Mouse (Mus musculus) kidney, postnatal 0 days (tissue): ENCODE measurements around the gene Tigd2. TPM values are rescaled to one million over a fixed set of nuclear protein-coding genes. Genes with fewer than 3 reads are reported as not detected.

Experiments used
- ATAC-seq: fragments of 200-750 bp; cut with Nextera tagmentation; replicated peaks from 2 replicates; pipeline ENCODE4 v1.8.0; 2017; ENCODE audit warnings: low read depth, moderate number of reproducible peaks, moderate TSS enrichment, moderate library complexity; ENCODE audit not compliant: low FRiP score
- DNase-seq: peaks from one replicate; pipeline ENCODE4 v3.0.0-alpha.2; 2016; ENCODE audit warnings: low spot score
- H3K27ac ChIP-seq: fragments of 300-500 bp; sonication (generic); 2 replicates; pipeline ENCODE4 v1.5.1; 2014; ENCODE audit warnings: mild to moderate bottlenecking
- H3K27me3 ChIP-seq: fragments of 300-500 bp; sonication (generic); 2 replicates; pipeline ENCODE4 v1.6.1; 2014; ENCODE audit warnings: low read length, mixed read lengths; ENCODE audit not compliant: insufficient read depth
- H3K36me3 ChIP-seq: fragments of 300-500 bp; sonication (generic); 2 replicates; pipeline ENCODE4 v1.6.1; 2014; ENCODE audit warnings: low read length, mixed read lengths; ENCODE audit not compliant: insufficient read depth
- H3K4me1 ChIP-seq: fragments of 300-500 bp; sonication (generic); replicated peaks from 2 replicates; pipeline ENCODE4 v1.6.1; 2014; ENCODE audit warnings: antibody characterized with exemption, low read length, mixed read lengths; ENCODE audit not compliant: insufficient read depth
- H3K4me2 ChIP-seq: fragments of 300-500 bp; sonication (generic); 2 replicates; pipeline ENCODE4 v1.6.1; 2014; ENCODE audit warnings: mild to moderate bottlenecking, low read length, moderate library complexity, mixed read lengths
- H3K4me3 ChIP-seq: fragments of 300-500 bp; sonication (generic); replicated peaks from 2 replicates; pipeline ENCODE4 v1.5.1; 2014; ENCODE audit warnings: low read depth, low read length
- H3K9ac ChIP-seq: fragments of 300-500 bp; sonication (generic); 2 replicates; pipeline ENCODE4 v1.6.1; 2014; ENCODE audit warnings: low read depth, low read length
- H3K9me3 ChIP-seq: fragments of 300-500 bp; sonication (generic); replicated peaks from 2 replicates; pipeline ENCODE4 v1.6.1; 2016; ENCODE audit warnings: low read length, inconsistent platforms, mixed read lengths
- CTCF ChIP-seq: IDR thresholded peaks from 2 replicates; pipeline ENCODE4 v1.5.1; 2016; ENCODE audit warnings: antibody characterized with exemption, low read depth, mild to moderate bottlenecking, moderate library complexity
- WGBS: fragments of 180-500 bp; shearing (Covaris S2); extraction: QIAGEN DNeasy Blood & Tissue Kit; methylation state at CpG from one replicate; pipeline ENCODE4 v1.1.7; 2014; 5-methylcytosine and 5-hydroxymethylcytosine counted together
- polyA plus RNA-seq: library from polyadenylated mRNA; unstranded; fragments of >200 nt; fragmentation: Nextera tagmentation; extraction: Ambion mirVana; gene quantifications from 2 replicates; pipeline ENCODE4 v1.2.1, GENCODE M21; 2015

Tigd2 gene
- polyA plus RNA-seq, 1 experiment from 2014 or later: 16.9 TPM

- H3K4me2 ChIP-seq: no peak overlapping the region
- no peaks in the 10 kb centered on the region for H3K27me3 ChIP-seq
- H3K9me3 ChIP-seq: no peaks in the 10 kb centered on the region
- no peak overlapping the region for H3K27ac ChIP-seq
- WGBS: 47% methylated on average over 2 of the region's 2 CpGs
- no peak overlapping the region for H3K9ac ChIP-seq
- H3K4me3 ChIP-seq: no peak overlapping the region
- no peaks in the 10 kb centered on the region for H3K36me3 ChIP-seq
- no peaks in the 10 kb centered on the region for H3K4me1 ChIP-seq
- DNase-seq (no peak), ATAC-seq (no peak)
- no peak for TF ChIP-seq CTCF
Measured at GRCm38 (mm10) chr6:59195849-59196635, 12.6 kb upstream of the Tigd2 start.

DNA sequence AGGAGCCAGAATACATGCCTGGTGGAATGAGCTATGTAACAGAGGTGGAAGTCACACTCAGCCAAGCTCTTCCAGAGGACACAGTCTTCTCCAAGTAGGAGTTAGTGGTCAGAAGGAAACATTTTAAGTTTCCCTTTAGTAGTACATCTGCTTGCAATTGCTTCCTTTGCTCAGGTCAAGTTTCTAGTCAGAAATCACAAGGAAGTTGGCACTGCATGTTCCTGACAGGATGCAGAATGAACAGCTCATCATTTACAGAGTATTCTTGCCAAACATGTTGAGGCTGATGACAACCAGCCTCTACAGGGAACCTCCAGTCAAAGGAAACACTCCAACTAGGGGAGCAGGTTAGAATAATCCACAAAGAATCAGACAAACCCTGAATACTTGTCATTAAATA lies 11.9 kb upstream of the Tigd2 start:
- TF ChIP-seq CTCF: no peak

GRCm38 (mm10) chr6:59198356-59198755 lies 10.3 kb upstream of the Tigd2 start:
- Histone ChIP-seq H3K9me3 (no peaks in the 10 kb centered on the region), H3K27ac (no peak overlapping the region), H3K4me3 (no peak overlapping the region), H3K9ac (no peak overlapping the region), H3K27me3 (no peaks in the 10 kb centered on the region), H3K4me2 (no peak overlapping the region), H3K4me1 (no peaks in the 10 kb centered on the region), H3K36me3 (no peaks in the 10 kb centered on the region)
- WGBS: 72% methylated on average over 3 of the region's 3 CpGs
- TF ChIP-seq CTCF: no peak
- ATAC-seq (no peak), DNase-seq (no peak)

More for the DNA sequence above, 11.9 kb upstream of the Tigd2 start:
- Histone ChIP-seq H3K27ac (no peak overlapping the region), H3K9ac (no peak overlapping the region), H3K9me3 (no peaks in the 10 kb centered on the region), H3K4me3 (no peak overlapping the region), H3K36me3 (no peaks in the 10 kb centered on the region), H3K4me1 (no peaks in the 10 kb centered on the region), H3K27me3 (no peaks in the 10 kb centered on the region), H3K4me2 (no peak overlapping the region)
- no peak for ATAC-seq
- DNase-seq: no peak

DNA sequence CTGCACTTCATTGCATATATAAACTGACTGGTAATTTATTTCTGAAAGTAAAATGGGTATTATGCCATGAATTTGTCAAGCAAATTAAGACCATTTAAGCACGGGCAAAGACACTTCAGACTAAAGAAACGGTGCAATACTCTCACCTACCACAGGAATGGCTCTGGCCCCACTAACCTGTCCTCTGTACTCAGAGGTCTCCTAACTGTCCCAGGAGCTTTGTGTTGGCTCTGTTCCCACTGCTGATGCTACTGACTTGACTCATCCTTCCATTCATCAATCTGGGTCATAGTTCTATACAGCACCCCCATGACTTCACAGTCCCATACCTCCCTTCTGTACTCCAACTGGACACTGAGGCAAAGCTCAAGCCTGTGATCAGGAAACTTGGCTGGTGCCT lies 9.6 kb upstream of the Tigd2 start:
- no peak for ATAC-seq
- Histone ChIP-seq H3K9me3 (no peaks in the 10 kb centered on the region), H3K4me3 (no peak overlapping the region), H3K27ac (no peak overlapping the region), H3K4me1 (no peaks in the 10 kb centered on the region), H3K36me3 (no peaks in the 10 kb centered on the region), H3K9ac (no peak overlapping the region), H3K4me2 (no peak overlapping the region), H3K27me3 (no peaks in the 10 kb centered on the region)
- TF ChIP-seq CTCF: no peak
- 80% methylated on average over 2 of the region's 2 CpGs for WGBS
- no peak for DNase-seq

DNA sequence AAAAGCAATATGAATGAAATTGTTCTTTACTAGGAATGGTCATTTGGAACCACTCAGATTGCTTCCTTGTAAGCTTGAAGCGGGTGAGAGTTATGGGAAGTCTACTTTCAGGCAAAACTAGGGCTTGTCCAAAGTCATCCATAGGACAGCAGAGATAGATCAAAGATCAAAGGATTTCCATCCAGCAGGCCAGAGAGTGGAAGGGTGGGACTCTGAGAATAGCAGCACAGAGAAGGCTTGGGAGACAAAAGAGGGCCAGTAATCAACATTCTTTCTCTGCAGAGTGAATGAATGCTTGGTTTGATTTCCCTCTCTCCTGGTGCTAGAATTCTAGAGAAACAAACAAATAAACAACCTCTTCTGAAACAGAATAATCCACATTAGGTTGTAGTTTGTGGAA lies 1.1 kb upstream of the Tigd2 start:
- Histone ChIP-seq H3K9me3 (no peaks in the 10 kb centered on the region), H3K36me3 (no peaks in the 10 kb centered on the region), H3K27me3 (no peaks in the 10 kb centered on the region), H3K27ac (no peak overlapping the region), H3K4me3 (no peak overlapping the region), H3K9ac (no peak overlapping the region), H3K4me2 (no peak overlapping the region), H3K4me1 (0 out of 2 replicates have a peak, but pooled peaks cover 10% of the 10 kb centered on the region)
- ATAC-seq: no peak
- TF ChIP-seq CTCF: no peak
- no peak for DNase-seq
- 94% methylated on average over 1 of the region's 1 CpGs for WGBS

GRCm38 (mm10) chr6:59209299-59209707 lies 633 bp downstream of the Tigd2 start:
- no peaks in the 10 kb centered on the region for H3K36me3 ChIP-seq
- peak overlapping the region; percentile 77 for H3K4me2 ChIP-seq
- ATAC-seq: peak; percentile 64
- DNase-seq: peak; percentile 66
- H3K9ac ChIP-seq: peak overlapping the region; percentile 75
- peak; percentile 48; the same call in 1 of the 2 replicates for TF ChIP-seq CTCF
- H3K4me1 ChIP-seq: 0 out of 2 replicates have a peak, but pooled peaks cover 10% of the 10 kb centered on the region
- 27% methylated on average over 5 of the region's 5 CpGs for WGBS
- peak overlapping the region; percentile 80 for H3K27ac ChIP-seq
- peak overlapping the region; percentile 70 for H3K4me3 ChIP-seq
- H3K27me3 ChIP-seq: no peaks in the 10 kb centered on the region
- no peaks in the 10 kb centered on the region for H3K9me3 ChIP-seq
